Mouse (Mus musculus) midbrain, embryonic 14.5 days (tissue): ENCODE measurements around the gene Dusp8. TPM values are rescaled to one million over a fixed set of nuclear protein-coding genes. Genes with fewer than 3 reads are reported as not detected.
A peak's percentile ranks its signal among the peaks of the same experiment; 100 is the strongest.

Experiments
- ATAC-seq: fragments of 200-750 bp; cut with Nextera tagmentation; 2 replicates; pipeline ENCODE4 v1.8.0; 2017; ENCODE audit warnings: moderate number of reproducible peaks, moderate library complexity; ENCODE audit not compliant: low FRiP score, low TSS enrichment
- DNase-seq: peaks from one replicate; pipeline ENCODE4 v3.0.0-alpha.2; 2015
- H3K27ac ChIP-seq: fragments of 300-500 bp; sonication (generic); replicated peaks from 2 replicates; pipeline ENCODE4 v1.5.1; 2014; ENCODE audit warnings: mild to moderate bottlenecking, low read depth, low read length, moderate library complexity
- H3K27me3 ChIP-seq: fragments of 300-500 bp; sonication (generic); 2 replicates; pipeline ENCODE4 v1.6.1; 2014; ENCODE audit warnings: low read length, control low read depth, mixed read lengths; ENCODE audit not compliant: control insufficient read depth, insufficient read depth
- H3K36me3 ChIP-seq: fragments of 300-500 bp; sonication (generic); 2 replicates; pipeline ENCODE4 v1.6.1; 2014; ENCODE audit warnings: low read length, control low read depth; ENCODE audit not compliant: control insufficient read depth, insufficient read depth
- H3K4me1 ChIP-seq: fragments of 300-500 bp; sonication (generic); 2 replicates; pipeline ENCODE4 v1.6.1; 2014; ENCODE audit warnings: mild to moderate bottlenecking, antibody characterized with exemption, low read length, control low read depth; ENCODE audit not compliant: control insufficient read depth, insufficient read depth
- H3K4me2 ChIP-seq: fragments of 300-500 bp; sonication (generic); 2 replicates; pipeline ENCODE4 v1.6.1; 2014; ENCODE audit warnings: mild to moderate bottlenecking, low read length, moderate library complexity
- H3K4me3 ChIP-seq: fragments of 300-500 bp; sonication (generic); replicated peaks from 2 replicates; pipeline ENCODE4 v1.5.1; 2014; ENCODE audit warnings: low read depth, low read length
- H3K9ac ChIP-seq: fragments of 300-500 bp; sonication (generic); replicated peaks from 2 replicates; pipeline ENCODE4 v1.6.1; 2014; ENCODE audit warnings: mild to moderate bottlenecking, low read length, moderate library complexity
- H3K9me3 ChIP-seq: fragments of 300-500 bp; sonication (generic); 2 replicates; pipeline ENCODE4 v1.6.1; 2016; ENCODE audit warnings: low read length, control low read depth, mixed read lengths; ENCODE audit not compliant: control insufficient read depth
- WGBS: fragments of 180-500 bp; shearing (Covaris S2); extraction: QIAGEN DNeasy Blood & Tissue Kit; methylation state at CpG from one replicate; pipeline ENCODE4 v1.1.7; 2014; 5-methylcytosine and 5-hydroxymethylcytosine counted together
- polyA plus RNA-seq: library from polyadenylated mRNA; unstranded; fragments of >200 nt; fragmentation: Nextera tagmentation; extraction: Ambion mirVana; gene quantifications from 2 replicates; pipeline ENCODE4 v1.2.1, GENCODE M21; 2014

Gene Dusp8
- polyA plus RNA-seq, 1 experiment from 2014 or later: 112 TPM

GRCm38 (mm10) chr7:142089648-142090447, 5.8 kb downstream of the Dusp8 start:
- WGBS: 47% methylated on average over 17 of the region's 17 CpGs

GRCm38 (mm10) chr7:142088886-142089285, 6.8 kb downstream of the Dusp8 start:
- WGBS: 2% methylated on average over 5 of the region's 5 CpGs
- peaks cover 53% of the 10 kb centered on the region for H3K36me3 ChIP-seq
- peak overlapping the region; percentile 68 for H3K27ac ChIP-seq
- H3K4me3 ChIP-seq: no peak overlapping the region
- no peaks in the 10 kb centered on the region for H3K9me3 ChIP-seq
- H3K27me3 ChIP-seq: peaks cover 8% of the 10 kb centered on the region; the same call in 1 of the 2 replicates
- H3K4me1 ChIP-seq: peaks cover 58% of the 10 kb centered on the region
- H3K4me2 ChIP-seq: peak overlapping the region; percentile 80
- H3K9ac ChIP-seq: peak overlapping the region; percentile 24; the same call in 1 of the 2 replicates
- DNase-seq (peak; percentile 86), ATAC-seq (peak; percentile 73; the same call in 1 of the 2 replicates)

More at GRCm38 (mm10) chr7:142089648-142090447, 5.8 kb downstream of the Dusp8 start:
- no peak overlapping the region for H3K4me3 ChIP-seq
- no peak overlapping the region; the same call in 1 of the 2 replicates for H3K9ac ChIP-seq
- H3K27ac ChIP-seq: peak overlapping the region; percentile 65
- H3K4me2 ChIP-seq: peak overlapping the region; percentile 80
- peaks cover 59% of the 10 kb centered on the region for H3K4me1 ChIP-seq
- no peaks in the 10 kb centered on the region for H3K27me3 ChIP-seq
- DNase-seq: no peak
- peaks cover 44% of the 10 kb centered on the region for H3K36me3 ChIP-seq
- H3K9me3 ChIP-seq: no peaks in the 10 kb centered on the region
- no peak for ATAC-seq

- Histone ChIP-seq H3K4me3 (no peak overlapping the region), H3K4me2 (no peak overlapping the region), H3K9me3 (no peaks in the 10 kb centered on the region), H3K4me1 (peaks cover 41% of the 10 kb centered on the region), H3K9ac (no peak overlapping the region), H3K27ac (no peak overlapping the region), H3K36me3 (peaks cover 71% of the 10 kb centered on the region), H3K27me3 (peaks cover 17% of the 10 kb centered on the region; the same call in 1 of the 2 replicates)
- DNase-seq: no peak
- no peak for ATAC-seq
- 90% methylated on average over 1 of the region's 1 CpGs for WGBS
Measured at GRCm38 (mm10) chr7:142087069-142087652, 8.5 kb downstream of the Dusp8 start.

- peaks cover 17% of the 10 kb centered on the region; the same call in 1 of the 2 replicates for H3K27me3 ChIP-seq
- H3K27ac ChIP-seq: no peak overlapping the region
- DNase-seq: no peak
- H3K4me3 ChIP-seq: no peak overlapping the region
- no peak overlapping the region for H3K4me2 ChIP-seq
- no peak for ATAC-seq
- no peak overlapping the region for H3K9ac ChIP-seq
- 88% methylated on average over 4 of the region's 4 CpGs for WGBS
- peaks cover 33% of the 10 kb centered on the region for H3K4me1 ChIP-seq
- no peaks in the 10 kb centered on the region for H3K9me3 ChIP-seq
- H3K36me3 ChIP-seq: peaks cover 79% of the 10 kb centered on the region
Measured at GRCm38 (mm10) chr7:142086159-142086905, 9.3 kb downstream of the Dusp8 start.

GRCm38 (mm10) chr7:142084820-142085219, 10.8 kb downstream of the Dusp8 start:
- WGBS: 51% methylated on average over 3 of the region's 3 CpGs

GRCm38 (mm10) chr7:142084395-142084794, 11.2 kb downstream of the Dusp8 start:
- Histone ChIP-seq H3K4me2 (no peak overlapping the region), H3K9me3 (no peaks in the 10 kb centered on the region), H3K9ac (no peak overlapping the region), H3K4me3 (no peak overlapping the region), H3K27me3 (peaks cover 17% of the 10 kb centered on the region; the same call in 1 of the 2 replicates), H3K27ac (no peak overlapping the region), H3K36me3 (peaks cover 92% of the 10 kb centered on the region), H3K4me1 (peaks cover 13% of the 10 kb centered on the region)
- WGBS: 31% methylated on average over 5 of the region's 5 CpGs
- no peak for ATAC-seq
- no peak for DNase-seq

More at GRCm38 (mm10) chr7:142084820-142085219, 10.8 kb downstream of the Dusp8 start:
- H3K9ac ChIP-seq: no peak overlapping the region
- H3K4me2 ChIP-seq: no peak overlapping the region
- peaks cover 17% of the 10 kb centered on the region for H3K4me1 ChIP-seq
- ATAC-seq (no peak), DNase-seq (peak; percentile 65)
- no peaks in the 10 kb centered on the region for H3K9me3 ChIP-seq
- no peak overlapping the region for H3K4me3 ChIP-seq
- peaks cover 17% of the 10 kb centered on the region; the same call in 1 of the 2 replicates for H3K27me3 ChIP-seq
- H3K36me3 ChIP-seq: peaks cover 92% of the 10 kb centered on the region
- no peak overlapping the region for H3K27ac ChIP-seq

GRCm38 (mm10) chr7:142083588-142084317, 11.9 kb downstream of the Dusp8 start:
- Histone ChIP-seq H3K9ac (no peak overlapping the region), H3K36me3 (peaks cover 92% of the 10 kb centered on the region), H3K4me2 (no peak overlapping the region), H3K9me3 (no peaks in the 10 kb centered on the region), H3K4me3 (no peak overlapping the region), H3K27me3 (peaks cover 17% of the 10 kb centered on the region; the same call in 1 of the 2 replicates), H3K27ac (no peak overlapping the region), H3K4me1 (peaks cover 7% of the 10 kb centered on the region)
- 44% methylated on average over 12 of the region's 12 CpGs for WGBS
- no peak for DNase-seq
- ATAC-seq: no peak

GRCm38 (mm10) chr7:142082607-142083006, 13.0 kb downstream of the Dusp8 start:
- Histone ChIP-seq H3K36me3 (peaks cover 86% of the 10 kb centered on the region), H3K9ac (0 out of 2 replicates have a peak overlapping the region, but pooled peaks have one; percentile 16)
- 35% methylated on average over 16 of the region's 16 CpGs for WGBS

More at GRCm38 (mm10) chr7:142082607-142083006, 13.0 kb downstream of the Dusp8 start:
- no peaks in the 10 kb centered on the region for H3K4me1 ChIP-seq
- H3K9me3 ChIP-seq: no peaks in the 10 kb centered on the region
- H3K4me2 ChIP-seq: no peak overlapping the region
- DNase-seq: no peak
- no peak overlapping the region for H3K27ac ChIP-seq
- no peak for ATAC-seq
- peaks cover 17% of the 10 kb centered on the region; the same call in 1 of the 2 replicates for H3K27me3 ChIP-seq
- no peak overlapping the region for H3K4me3 ChIP-seq
